1 mouse cellular context compared by ENCODE assay signal in the genomic region with DNA sequence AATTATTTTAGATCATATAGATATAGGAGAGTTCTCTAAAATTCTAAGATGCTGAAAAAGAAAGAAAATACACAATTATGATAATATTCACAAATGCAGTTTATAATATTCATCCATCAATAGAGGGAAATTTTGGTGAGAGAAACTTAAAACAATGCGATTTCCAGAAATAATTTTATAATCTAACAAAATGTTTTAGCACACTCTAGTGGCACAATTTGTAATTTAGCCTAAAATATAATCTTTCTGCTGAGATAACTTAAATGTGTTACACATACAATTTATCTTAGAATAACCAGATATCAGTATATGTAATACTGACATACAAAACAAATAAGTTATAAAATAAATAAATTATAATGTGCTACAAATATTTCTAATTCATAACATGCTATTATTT.
TF ChIP-seq lines count a peak whose summit lies in the region.

No protein-coding gene starts in this region.

TF ChIP-seq in MEL, 35 proteins besides CTCF, POLR2A, EP300 and RAD21 (continued from another document):
- TF ChIP-seq NELFE (IDR thresholded peaks at IDR 0.05; ENCODE audit: low read depth, low read length), result no peak
TF ChIP-seq in MEL: peak in this region for 2.
